Mouse (Mus musculus) spleen, adult 2 months (tissue): ENCODE measurements at regions not wholly inside any gene's neighbourhood (a gene's known extent, or its start where the extent isn't known, plus 50 kb on each side); places are given as distances from the start of the nearest gene placed in this dataset.

Experiments used
- CTCF ChIP-seq: fragments of 200-500 bp; IDR thresholded peaks from 2 replicates; pipeline ENCODE4 v1.5.1; 2011; ENCODE audit warnings: mild to moderate bottlenecking, inconsistent platforms; ENCODE audit not compliant: insufficient read depth, insufficient read length, insufficient replicate concordance; ENCODE audit errors: extremely low read depth
- POLR2A ChIP-seq: fragments of 200-500 bp; IDR thresholded peaks from 2 replicates; pipeline ENCODE4 v1.6.1; 2011; ENCODE audit warnings: low read depth, low read length, inconsistent platforms

- TF ChIP-seq CTCF (no peak), POLR2A (no peak)
These were observed 236.9 kb downstream of the Snx13 start for GRCm38 (mm10) chr12:35283925-35284324.
